In genomic region chr5:111266658-111267057, GRCm38 (mm10) we compare ENCODE assay signal across 14 mouse cellular contexts.
DNase-seq lines count a peak whose midpoint lies in the region; ATAC-seq and TF ChIP-seq lines count a peak whose summit lies in the region.
"Had no signal": no experiment of that assay in that cellular context is flagged by ENCODE, and none has a peak within 500 bp of the region (broad histone marks: within the 10 kb centered on the region; RNA-seq: fewer than 3 reads in every experiment).

No protein-coding gene starts in this region.

- peak overlapping the region; percentile 78 for H3K27ac ChIP-seq in heart, embryonic 16.5 days (ENCODE audit: low read length)
- H3K27ac ChIP-seq in left cerebral cortex, adult 2 months, result peak overlapping the region; percentile 29
- peak overlapping the region; percentile 67 for H3K27ac ChIP-seq in lung, postnatal 0 days (ENCODE audit: low read length)
- 0 out of 2 replicates have a peak overlapping the region, but pooled peaks have one; percentile 7 for H3K27ac ChIP-seq in small intestine, adult 2 months (ENCODE audit: insufficient read depth, low read depth, low read length)
- H3K27ac ChIP-seq: intestine, embryonic 15.5 days; liver, embryonic 13.5 days; midbrain, embryonic 12.5 days had no signal

- H3K9ac ChIP-seq in heart, embryonic 16.5 days (ENCODE audit: low read length), result no peak overlapping the region
- H3K9ac ChIP-seq in lung, postnatal 0 days (replicated peaks; ENCODE audit: low read depth), result no peak overlapping the region
- H3K9ac ChIP-seq: intestine, embryonic 15.5 days; liver, embryonic 13.5 days; midbrain, embryonic 12.5 days had no signal

- no peak for TF ChIP-seq EP300 in lung, postnatal 0 days (IDR thresholded peaks at IDR 0.05)

- H3K4me3 ChIP-seq in heart, embryonic 16.5 days (ENCODE audit: low read length), result no peak overlapping the region
- no peak overlapping the region for H3K4me3 ChIP-seq in left cerebral cortex, adult 2 months
- no peak overlapping the region for H3K4me3 ChIP-seq in lung, postnatal 0 days (ENCODE audit: low read depth, low read length)
- H3K4me3 ChIP-seq in small intestine, adult 2 months (ENCODE audit: low read depth, low read length), result no peak overlapping the region
- H3K4me3 ChIP-seq: intestine, embryonic 15.5 days; liver, embryonic 13.5 days; midbrain, embryonic 12.5 days had no signal

- H3K9me3 ChIP-seq in heart, embryonic 16.5 days (replicated peaks; ENCODE audit: control insufficient read depth, low read length), result peaks cover 7% of the 10 kb centered on the region; the same call in 1 of the 2 replicates
- H3K9me3 ChIP-seq in lung, postnatal 0 days (ENCODE audit: low read length), result no peaks in the 10 kb centered on the region
- H3K9me3 ChIP-seq: intestine, embryonic 15.5 days; liver, embryonic 13.5 days had no signal

- DNase-seq in heart, postnatal 25 days (ENCODE audit: low spot score), result no peak
- DNase-seq in left cerebral cortex, adult 2 months (ENCODE audit: extremely low spot score in 1 of 2, low spot score in 2 of 2), result no peak
- DNase-seq in left cerebral cortex, postnatal 36 days (ENCODE audit: low spot score in 2 of 2), result no peak
- DNase-seq in lung, postnatal 0 days (ENCODE audit: low spot score), result no peak
- DNase-seq: cerebellum, postnatal 25 days; layer of hippocampus, adult 9-11 months; liver, embryonic 13.5 days; right cerebral cortex, postnatal 14 days; thymus, postnatal 14 days had no signal

- TF ChIP-seq CTCF in left cerebral cortex, adult 2 months (IDR thresholded peaks at IDR 0.05), result no peak
- no peak for TF ChIP-seq CTCF in lung, postnatal 0 days (IDR thresholded peaks at IDR 0.05)
- no peak for TF ChIP-seq CTCF in small intestine, adult 2 months (IDR thresholded peaks at IDR 0.05; ENCODE audit: extremely low read depth, insufficient read length, insufficient replicate concordance, low read depth, low read length)

- ATAC-seq in heart, embryonic 16.5 days (replicated peaks; ENCODE audit: extremely low read depth, insufficient read depth, low FRiP score), result no peak
- ATAC-seq in lung, postnatal 0 days, result peak; percentile 16; the same call in 1 of the 2 replicates
- ATAC-seq in megakaryocyte-erythroid progenitor cell, adult 5-6 weeks (replicated peaks; ENCODE audit: low FRiP score, low TSS enrichment, poor library complexity, severe bottlenecking), result no peak
- ATAC-seq: intestine, embryonic 15.5 days had no signal

- WGBS in heart, embryonic 16.5 days, result 85% methylated on average over 5 of the region's 5 CpGs
- 64% methylated on average over 5 of the region's 5 CpGs for WGBS in lung, postnatal 0 days
- 87% methylated on average over 5 of the region's 5 CpGs for WGBS in small intestine, adult 2 months

- H3K27me3 ChIP-seq in heart, embryonic 16.5 days (ENCODE audit: control insufficient read depth, insufficient read depth, low read length), result no peaks in the 10 kb centered on the region
- H3K27me3 ChIP-seq in lung, postnatal 0 days (replicated peaks; ENCODE audit: insufficient read depth, low read length), result no peaks in the 10 kb centered on the region
- no peaks in the 10 kb centered on the region for H3K27me3 ChIP-seq in small intestine, adult 2 months (ENCODE audit: control insufficient read depth, insufficient read depth, low read length)
- H3K27me3 ChIP-seq: intestine, embryonic 15.5 days; liver, embryonic 13.5 days; midbrain, embryonic 12.5 days had no signal

- no peak overlapping the region for H3K4me2 ChIP-seq in heart, embryonic 16.5 days (ENCODE audit: low read depth, low read length)
- H3K4me2 ChIP-seq in lung, postnatal 0 days (replicated peaks; ENCODE audit: low read depth, low read length), result no peak overlapping the region
- H3K4me2 ChIP-seq: intestine, embryonic 15.5 days; liver, embryonic 13.5 days; midbrain, embryonic 12.5 days had no signal

- peaks cover 8% of the 10 kb centered on the region; the same call in 1 of the 2 replicates for H3K36me3 ChIP-seq in heart, embryonic 16.5 days (ENCODE audit: control insufficient read depth, insufficient read depth)
- no peaks in the 10 kb centered on the region for H3K36me3 ChIP-seq in lung, postnatal 0 days (ENCODE audit: insufficient read depth, low read length)
- H3K36me3 ChIP-seq in small intestine, adult 2 months (ENCODE audit: control insufficient read depth, insufficient read depth, low read length), result no peaks in the 10 kb centered on the region
- H3K36me3 ChIP-seq: liver, embryonic 13.5 days had no signal

- intact Hi-C loops in heart, postnatal 25 days (cut with DNase I), result loop anchor here (5.0 kb wide), 3 partner anchors 289 to 479 kb away; partner anchors contain the start of genes Chek2 and Hscb
- intact Hi-C loops in left cerebral cortex, adult 2 months (cut with DNase I), result loop anchor here (5.0 to 10.0 kb wide), 2 partner anchors 479 to 622 kb away; no protein-coding TSS in a partner anchor
- intact Hi-C loops in left cerebral cortex, postnatal 36 days (cut with DNase I), result loop anchor here (5.0 kb wide), 1 partner anchor 479 kb away; no protein-coding TSS in a partner anchor

- peaks cover 34% of the 10 kb centered on the region for H3K4me1 ChIP-seq in heart, embryonic 16.5 days (ENCODE audit: control insufficient read depth, insufficient read depth, low read length)
- peaks cover 11% of the 10 kb centered on the region for H3K4me1 ChIP-seq in lung, postnatal 0 days (ENCODE audit: insufficient read depth, low read depth, low read length)
- peaks cover 5% of the 10 kb centered on the region for H3K4me1 ChIP-seq in small intestine, adult 2 months (ENCODE audit: control insufficient read depth, insufficient read depth, insufficient read length, low read length)

- no peak for TF ChIP-seq POLR2A in small intestine, adult 2 months (IDR thresholded peaks at IDR 0.05; ENCODE audit: low read depth, low read length)

Comparison
In these comparisons a context has a peak if more than half of its experiments do, and no peak if none do; other contexts are left out.
1. H3K27ac ChIP-seq: peak in every context shown above with its lines; median percentile 78 in heart, embryonic 16.5 days; 67 in lung, postnatal 0 days; 29 in left cerebral cortex, adult 2 months; 7 in small intestine, adult 2 months.